Mouse (Mus musculus) right cerebral cortex, postnatal 4 days (tissue): ENCODE measurements around the gene Iglon5.

Source experiments
- DNase-seq: peaks from one replicate; pipeline ENCODE4 v3.0.0-alpha.2; 2022

The Iglon5 gene

GRCm38 (mm10) chr7:43464864-43465343 lies 25.0 kb downstream of the Iglon5 start:
- no peak for DNase-seq

GRCm38 (mm10) chr7:43463976-43464375 lies 25.9 kb downstream of the Iglon5 start:
- DNase-seq: no peak

- no peak for DNase-seq
Observed at GRCm38 (mm10) chr7:43462851-43463250, 27.0 kb downstream of the Iglon5 start, which contains the start of gene Vsig10l. Vsig10l (plus strand) TSS chr7:43463151.

- DNase-seq: no peak
Observed at GRCm38 (mm10) chr7:43454371-43454770, 35.5 kb downstream of the Iglon5 start.

- DNase-seq: no peak
Observed at GRCm38 (mm10) chr7:43453599-43454355, 36.1 kb downstream of the Iglon5 start.

GRCm38 (mm10) chr7:43452609-43453008 lies 37.3 kb downstream of the Iglon5 start:
- no peak for DNase-seq

- DNase-seq: no peak
Observed at GRCm38 (mm10) chr7:43451726-43452125, 38.1 kb downstream of the Iglon5 start.

GRCm38 (mm10) chr7:43449811-43450210 lies 40.1 kb downstream of the Iglon5 start:
- DNase-seq: no peak

GRCm38 (mm10) chr7:43448246-43448645 lies 41.6 kb downstream of the Iglon5 start:
- no peak for DNase-seq

GRCm38 (mm10) chr7:43447801-43448200 lies 42.1 kb downstream of the Iglon5 start:
- DNase-seq: no peak

- peak; percentile 87 for DNase-seq
Observed at GRCm38 (mm10) chr7:43443917-43444293, 46.0 kb downstream of the Iglon5 start, which contains the start of the genes Etfb and Gm45233. Etfb (plus strand) TSS chr7:43444083. Gm45233 (plus strand) TSS chr7:43444128.

GRCm38 (mm10) chr7:43443126-43443916 lies 46.6 kb downstream of the Iglon5 start:
- DNase-seq: peak; percentile 66

- no peak for DNase-seq
Observed at GRCm38 (mm10) chr7:43442684-43443083, 47.2 kb downstream of the Iglon5 start.

- no peak for DNase-seq
Observed at GRCm38 (mm10) chr7:43441071-43441470, 48.8 kb downstream of the Iglon5 start.

- DNase-seq: no peak
Observed at GRCm38 (mm10) chr7:43440482-43440881, 49.4 kb downstream of the Iglon5 start, which contains the start of gene Cldnd2. Cldnd2 (plus strand) TSS chr7:43440782.

GRCm38 (mm10) chr7:43438611-43439010 lies 51.3 kb downstream of the Iglon5 start:
- no peak for DNase-seq

- no peak for DNase-seq
Observed at GRCm38 (mm10) chr7:43436341-43437255, 53.3 kb downstream of the Iglon5 start, which contains the start of gene Nkg7. Nkg7 (plus strand) TSS chr7:43437073.

GRCm38 (mm10) chr7:43434676-43435075 lies 55.2 kb downstream of the Iglon5 start:
- no peak for DNase-seq

- no peak for DNase-seq
Observed at GRCm38 (mm10) chr7:43432891-43433290, 57.0 kb downstream of the Iglon5 start.

- DNase-seq: no peak
Observed at GRCm38 (mm10) chr7:43429500-43429899, 60.4 kb downstream of the Iglon5 start.

GRCm38 (mm10) chr7:43427406-43427805 lies 62.5 kb downstream of the Iglon5 start, which contains the start of gene Lim2:
Lim2 (plus strand) TSS chr7:43427670.
- no peak for DNase-seq

- DNase-seq: no peak
Observed at GRCm38 (mm10) chr7:43423991-43424625, 65.8 kb downstream of the Iglon5 start.
